Mouse (Mus musculus) activated CD4-positive, CD25-positive, alpha-beta regulatory T cell, adult 4 months (primary cell): Measurements from ENCODE around the gene Stat3. TPM values are rescaled to one million over a fixed set of nuclear protein-coding genes. Genes with fewer than 3 reads are reported as not detected.
A peak's percentile ranks its signal among the peaks of the same experiment; 100 is the strongest.

ENCODE experiments used
- ATAC-seq: one replicate; pipeline ENCODE4 v1.8.0; 2017
- polyA plus RNA-seq, 2 experiments: library from polyadenylated mRNA; unstranded; fragments of 100-300 nt; shearing (Covaris generic); gene quantifications; one replicate each; pipeline ENCODE4 v1.2.1; 2017

Gene Stat3
- 10 to 100 TPM; 71.0 to 82.0 TPM for polyA plus RNA-seq

- peak; percentile 80 for ATAC-seq
Observed at GRCm38 (mm10) chr11:100939512-100940151, at the start of gene Stat3. Stat3 (minus strand) TSS chr11:100939540.

- no peak for ATAC-seq
Observed at GRCm38 (mm10) chr11:100988674-100989073, 49.3 kb upstream of the Stat3 start.

GRCm38 (mm10) chr11:100985607-100986006 is 46.3 kb upstream of the Stat3 start:
- no peak for ATAC-seq

- ATAC-seq = no peak
Observed at GRCm38 (mm10) chr11:100983778-100984131, 44.4 kb upstream of the Stat3 start.

- no peak for ATAC-seq
Observed at GRCm38 (mm10) chr11:100983125-100983777, 43.9 kb upstream of the Stat3 start.

- ATAC-seq = no peak
Observed at GRCm38 (mm10) chr11:100982087-100982486, 42.7 kb upstream of the Stat3 start.

- ATAC-seq = no peak
Observed at GRCm38 (mm10) chr11:100981236-100981635, 41.9 kb upstream of the Stat3 start.

GRCm38 (mm10) chr11:100980438-100980837 is 41.1 kb upstream of the Stat3 start:
- ATAC-seq = no peak

GRCm38 (mm10) chr11:100979887-100980286 is 40.5 kb upstream of the Stat3 start:
- no peak for ATAC-seq

- no peak for ATAC-seq
Observed at GRCm38 (mm10) chr11:100975241-100975640, 35.9 kb upstream of the Stat3 start.

- no peak for ATAC-seq
Observed at GRCm38 (mm10) chr11:100974381-100974970, 35.1 kb upstream of the Stat3 start.

GRCm38 (mm10) chr11:100973245-100973644 is 33.9 kb upstream of the Stat3 start:
- ATAC-seq = no peak

GRCm38 (mm10) chr11:100971455-100971854 is 32.1 kb upstream of the Stat3 start:
- ATAC-seq = no peak

GRCm38 (mm10) chr11:100970557-100970937 is 31.2 kb upstream of the Stat3 start, which contains the start of gene Cavin1:
Cavin1 (minus strand) TSS chr11:100970887.
- ATAC-seq = no peak

- ATAC-seq = no peak
Observed at GRCm38 (mm10) chr11:100969744-100970556, 30.6 kb upstream of the Stat3 start.

GRCm38 (mm10) chr11:100969189-100969743 is 29.9 kb upstream of the Stat3 start:
- ATAC-seq = no peak

- ATAC-seq = no peak
Observed at GRCm38 (mm10) chr11:100968501-100968900, 29.2 kb upstream of the Stat3 start.

- no peak for ATAC-seq
Observed at GRCm38 (mm10) chr11:100967881-100968420, 28.6 kb upstream of the Stat3 start.

GRCm38 (mm10) chr11:100967376-100967775 is 28.0 kb upstream of the Stat3 start:
- no peak for ATAC-seq

- ATAC-seq = no peak
Observed at GRCm38 (mm10) chr11:100965760-100966159, 26.4 kb upstream of the Stat3 start.

GRCm38 (mm10) chr11:100964901-100965542 is 25.7 kb upstream of the Stat3 start:
- no peak for ATAC-seq

- ATAC-seq = no peak
Observed at GRCm38 (mm10) chr11:100964180-100964579, 24.8 kb upstream of the Stat3 start.
